Mouse (Mus musculus): Measurements from ENCODE around the gene Cadm1. TPM values are rescaled to one million over a fixed set of nuclear protein-coding genes. Genes with fewer than 3 reads are reported as not detected.
A peak's percentile ranks its signal among the peaks of the same experiment; 100 is the strongest.

Gene Cadm1
- total and polyA plus RNA-seq, 3 experiments: 0.14 to 0.31 TPM; not detected in 1

- Histone ChIP-seq H3K79me2 (ENCODE audit: control insufficient read depth, insufficient read depth, low read length, poor library complexity) (no peaks in the 10 kb centered on the region), H3K27me3 (ENCODE audit: control insufficient read depth in 1 of 2, insufficient read depth in 2 of 2, low read length in 2 of 2) (no peaks in the 10 kb centered on the region; a peak in 1 of 4 replicates), H3K36me3 (ENCODE audit: control insufficient read depth in 1 of 2, insufficient read depth in 2 of 2, low read length in 2 of 2) (no peaks in the 10 kb centered on the region), H3K4me3 (ENCODE audit: control insufficient read depth in 1 of 2, insufficient read depth in 1 of 2, low read depth in 2 of 2, low read length in 2 of 2) (no peak overlapping the region), H3K4me1 (ENCODE audit: control insufficient read depth in 1 of 2, insufficient read depth in 2 of 2, low read length in 2 of 2) (peaks cover 0 to 2% of the 10 kb centered on the region in 2 experiments; a peak in 2 of 4 replicates), H3K27ac (ENCODE audit: control insufficient read depth, low read depth, low read length) (no peak overlapping the region), H3K9me3 (replicated peaks; ENCODE audit: insufficient read depth, low read length) (no peaks in the 10 kb centered on the region), H3K9ac (ENCODE audit: control insufficient read depth, low read depth, low read length, poor library complexity, severe bottlenecking) (no peak overlapping the region)
- TF ChIP-seq ZC3H11A (IDR thresholded peaks at IDR 0.05; ENCODE audit: low read depth, low read length) (no peak), GATA1 (IDR thresholded peaks at IDR 0.05; ENCODE audit: low read depth, low read length) (0 out of 2 replicates have a peak, but pooled peaks have one; percentile 3), USF1 (IDR thresholded peaks at IDR 0.05; ENCODE audit: low read depth, low read length) (no peak), RCOR1 (IDR thresholded peaks at IDR 0.05; ENCODE audit: low read depth, low read length) (no peak), MAX (IDR thresholded peaks at IDR 0.05; ENCODE audit: low read length) (no peak), POLR2AphosphoS5 (IDR thresholded peaks at IDR 0.05; ENCODE audit: borderline replicate concordance, low read depth, low read length) (no peak), UBTF (IDR thresholded peaks at IDR 0.05; ENCODE audit: borderline replicate concordance, insufficient read depth, low read depth, low read length) (no peak), POLR2AphosphoS2 (IDR thresholded peaks at IDR 0.05; ENCODE audit: low read length) (no peak), ZMIZ1 (IDR thresholded peaks at IDR 0.05; ENCODE audit: low read depth, low read length) (no peak)
- peak; percentile 65 for DNase-seq (ENCODE audit: low read depth, low spot score)
Observed at GRCm38 (mm10) chr9:47688297-47688696, 158.3 kb downstream of the Cadm1 start.

DNA sequence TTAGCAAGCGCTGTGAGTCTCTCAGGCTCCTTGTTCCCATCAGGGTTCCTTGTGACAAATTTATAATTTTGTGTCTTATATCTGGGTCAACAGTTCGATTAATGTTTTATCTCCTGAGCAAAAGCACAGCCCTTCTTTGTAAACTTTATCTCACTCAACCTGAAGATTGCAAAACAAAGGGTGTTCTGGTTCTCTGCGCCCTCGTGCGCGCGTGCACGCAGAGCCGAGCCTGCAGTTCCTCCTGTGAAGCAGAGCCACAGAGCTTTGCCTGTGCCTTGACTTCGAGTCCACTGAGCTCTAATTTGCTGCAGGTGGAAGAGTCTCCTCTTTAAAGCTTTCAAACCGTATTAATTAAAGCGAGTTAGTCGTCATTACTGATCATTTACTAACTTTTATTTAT is 162.9 kb downstream of the Cadm1 start:
- Histone ChIP-seq H3K36me3 (ENCODE audit: control insufficient read depth in 1 of 2, insufficient read depth in 2 of 2, low read length in 2 of 2) (no peaks in the 10 kb centered on the region), H3K79me2 (ENCODE audit: control insufficient read depth, insufficient read depth, low read length, poor library complexity) (no peaks in the 10 kb centered on the region), H3K4me1 (ENCODE audit: control insufficient read depth in 1 of 2, insufficient read depth in 2 of 2, low read length in 2 of 2) (peaks cover 0 to 2% of the 10 kb centered on the region in 2 experiments; a peak in 2 of 4 replicates), H3K9me3 (replicated peaks; ENCODE audit: insufficient read depth, low read length) (no peaks in the 10 kb centered on the region), H3K27me3 (ENCODE audit: control insufficient read depth in 1 of 2, insufficient read depth in 2 of 2, low read length in 2 of 2) (no peaks in the 10 kb centered on the region), H3K27ac (ENCODE audit: control insufficient read depth, low read depth, low read length) (no peak overlapping the region), H3K9ac (ENCODE audit: control insufficient read depth, low read depth, low read length, poor library complexity, severe bottlenecking) (no peak overlapping the region), H3K4me3 (ENCODE audit: control insufficient read depth in 1 of 2, insufficient read depth in 1 of 2, low read depth in 2 of 2, low read length in 2 of 2) (no peak overlapping the region)
- TF ChIP-seq ETS1 (IDR thresholded peaks at IDR 0.05; ENCODE audit: low read depth, low read length) (no peak), ZNF384 (IDR thresholded peaks at IDR 0.05; ENCODE audit: low read depth, low read length) (no peak), USF1 (IDR thresholded peaks at IDR 0.05; ENCODE audit: low read depth, low read length) (no peak), MXI1 (IDR thresholded peaks at IDR 0.05; ENCODE audit: low read depth, low read length) (no peak), MAFK (IDR thresholded peaks at IDR 0.05; ENCODE audit: borderline replicate concordance, low read depth, low read length) (no peak), KAT2A (conservative IDR thresholded peaks at IDR 0.05; ENCODE audit: low read depth, low read length) (no peak), JUND (IDR thresholded peaks at IDR 0.05; ENCODE audit: low read depth, low read length) (no peak), GATA1 (IDR thresholded peaks at IDR 0.05; ENCODE audit: low read depth, low read length) (no peak), TAL1 (IDR thresholded peaks at IDR 0.05; ENCODE audit: low read length) (no peak), NELFE (IDR thresholded peaks at IDR 0.05; ENCODE audit: low read depth, low read length) (no peak), HCFC1 (IDR thresholded peaks at IDR 0.05; ENCODE audit: low read depth, low read length) (no peak), POLR2AphosphoS2 (IDR thresholded peaks at IDR 0.05; ENCODE audit: low read length) (no peak), CTCF (IDR thresholded peaks at IDR 0.05 in 2 of 3, conservative IDR thresholded peaks at IDR 0.05 in 1 of 3; ENCODE audit: control insufficient read depth in 1 of 3, insufficient read depth in 1 of 3, low read depth in 2 of 3, low read length in 3 of 3, poor library complexity in 1 of 3, severe bottlenecking in 1 of 3) (no peak), E2F4 (IDR thresholded peaks at IDR 0.05; ENCODE audit: borderline replicate concordance, low read depth, low read length) (no peak), ELF1 (IDR thresholded peaks at IDR 0.05; ENCODE audit: low read depth, low read length) (no peak), MEF2A (IDR thresholded peaks at IDR 0.05; ENCODE audit: extremely low read depth, insufficient replicate concordance, low read depth, low read length, poor library complexity, severe bottlenecking) (no peak), ZKSCAN1 (IDR thresholded peaks at IDR 0.05; ENCODE audit: low read depth, low read length) (no peak), MYC (IDR thresholded peaks at IDR 0.05; ENCODE audit: low read depth, low read length) (no peak), BHLHE40 (IDR thresholded peaks at IDR 0.05; ENCODE audit: borderline replicate concordance, low read depth, low read length) (no peak)
- no peak for DNase-seq (ENCODE audit: low read depth, low spot score)
